Mouse (Mus musculus) liver, embryonic 14.5 days (tissue): Measurements from ENCODE around the gene Dennd1c.

Experiments
- CTCF ChIP-seq: IDR thresholded peaks from 2 replicates; pipeline ENCODE4 v1.5.1; 2016; ENCODE audit warnings: antibody characterized with exemption, low read depth, control low read depth
- EP300 ChIP-seq: IDR thresholded peaks from 2 replicates; pipeline ENCODE4 v1.6.1; 2016; ENCODE audit warnings: antibody characterized with exemption, low read depth

- TF ChIP-seq CTCF (no peak), EP300 (no peak)
Observed at GRCm38 (mm10) chr17:57125853-57126622, 47.7 kb upstream of the Dennd1c start.
